Mouse (Mus musculus) right cerebral cortex, postnatal 25 days (tissue): ENCODE data around the gene Lgals12.
A peak's percentile ranks its signal among the peaks of the same experiment; 100 is the strongest.

Experiments used
- DNase-seq: peaks from one replicate; pipeline ENCODE4 v3.0.0; 2022

Lgals12 gene

GRCm38 (mm10) chr19:7606801-7607689 is at the start of gene Lgals12:
Lgals12 (minus strand) TSS chr19:7607193.
- peak; percentile 51 for DNase-seq

DNA sequence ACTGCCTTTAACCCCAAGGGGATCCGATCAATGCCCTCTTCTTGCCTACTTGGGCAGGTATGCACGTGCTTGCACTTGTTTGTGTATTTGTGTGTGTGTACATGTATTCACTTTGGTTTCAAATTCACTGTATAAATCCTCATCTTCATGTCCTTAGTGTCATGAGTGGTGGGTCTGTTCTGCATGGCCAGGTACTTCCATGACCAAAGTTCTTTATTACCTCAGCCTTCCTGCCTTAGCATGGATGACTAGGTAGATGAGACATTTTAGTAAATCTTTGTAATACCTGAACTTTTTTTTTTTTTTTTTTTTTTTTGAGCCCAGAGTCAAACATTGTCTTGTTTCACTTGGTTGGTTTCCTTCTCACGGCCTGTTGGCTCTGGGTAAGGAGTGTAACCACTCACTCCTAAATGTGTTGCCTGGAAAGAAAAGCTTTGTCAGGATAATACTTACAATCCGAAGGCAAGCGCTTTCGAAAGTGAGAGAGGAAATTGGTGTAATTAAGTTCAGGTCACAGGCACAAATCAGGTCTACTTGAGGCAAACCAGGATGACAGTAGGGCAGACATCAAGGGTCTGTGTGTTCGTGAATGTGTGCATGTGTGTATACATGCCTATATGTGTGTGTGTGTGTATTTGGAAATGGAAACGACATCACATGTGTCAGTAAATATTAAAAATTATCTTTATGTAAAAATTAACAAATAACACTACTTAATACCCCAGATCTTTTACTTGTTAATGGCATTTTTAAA is 42.1 kb upstream of the Lgals12 start:
- DNase-seq: no peak

DNA sequence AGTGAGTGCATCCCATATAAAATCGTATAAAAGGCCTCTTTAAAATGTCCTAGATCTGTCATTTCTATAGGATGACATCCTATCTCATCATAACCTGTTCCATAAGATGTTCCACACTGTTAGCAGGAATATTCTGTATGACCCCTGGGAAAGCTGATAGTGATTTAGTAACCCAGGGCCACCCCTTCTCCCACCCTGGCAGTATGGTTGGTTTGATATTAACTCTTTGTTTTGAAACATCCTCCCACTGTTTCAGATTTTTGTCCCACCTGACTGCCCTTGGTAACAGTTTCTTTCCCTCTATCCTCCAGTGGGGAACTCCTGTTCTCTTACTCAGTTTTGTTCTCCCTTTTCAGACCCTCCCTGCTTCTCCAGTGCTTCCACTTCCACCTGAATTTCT is 26.8 kb upstream of the Lgals12 start:
- no peak for DNase-seq

DNA sequence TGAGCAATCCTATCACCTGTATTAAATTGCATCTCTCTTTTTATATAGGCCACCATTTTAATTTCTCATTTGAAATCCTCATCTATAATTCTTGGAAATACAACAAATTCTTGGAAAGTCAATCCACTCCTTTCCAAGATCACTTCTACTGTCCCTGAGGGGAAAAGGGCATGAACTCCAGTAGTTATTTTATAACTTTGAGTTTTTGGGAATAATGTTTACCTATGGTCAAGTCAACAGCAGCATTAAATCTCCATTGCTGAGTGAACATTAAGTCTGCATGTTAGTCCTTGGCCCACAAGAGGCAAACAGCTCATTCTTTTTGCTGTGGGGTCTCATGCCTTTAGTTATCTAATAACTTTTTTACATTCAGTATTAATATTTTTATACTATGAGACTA is 26.0 kb upstream of the Lgals12 start:
- no peak for DNase-seq

DNA sequence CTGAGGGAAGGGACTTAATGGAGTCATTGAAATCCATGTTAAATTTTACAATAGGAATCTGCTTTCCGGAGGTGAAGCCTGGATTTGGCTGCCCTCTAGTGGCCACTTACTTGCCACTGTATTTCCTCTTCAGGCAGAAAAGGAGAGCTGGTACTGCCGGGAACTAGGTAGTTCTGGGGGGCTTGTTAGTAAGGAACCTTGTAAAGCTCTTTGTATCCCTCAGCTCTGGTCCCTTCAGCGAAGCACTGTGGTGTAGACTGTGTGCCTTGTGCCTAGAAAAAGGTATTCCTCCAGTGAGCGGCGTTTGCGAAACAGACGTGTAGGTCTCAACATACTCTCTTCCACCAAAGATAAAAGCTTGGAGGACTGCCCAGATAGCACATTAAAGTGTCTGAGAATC is 10.7 kb upstream of the Lgals12 start:
- peak; percentile 40 for DNase-seq

GRCm38 (mm10) chr19:7617085-7617484 is 10.1 kb upstream of the Lgals12 start:
- DNase-seq: no peak

DNA sequence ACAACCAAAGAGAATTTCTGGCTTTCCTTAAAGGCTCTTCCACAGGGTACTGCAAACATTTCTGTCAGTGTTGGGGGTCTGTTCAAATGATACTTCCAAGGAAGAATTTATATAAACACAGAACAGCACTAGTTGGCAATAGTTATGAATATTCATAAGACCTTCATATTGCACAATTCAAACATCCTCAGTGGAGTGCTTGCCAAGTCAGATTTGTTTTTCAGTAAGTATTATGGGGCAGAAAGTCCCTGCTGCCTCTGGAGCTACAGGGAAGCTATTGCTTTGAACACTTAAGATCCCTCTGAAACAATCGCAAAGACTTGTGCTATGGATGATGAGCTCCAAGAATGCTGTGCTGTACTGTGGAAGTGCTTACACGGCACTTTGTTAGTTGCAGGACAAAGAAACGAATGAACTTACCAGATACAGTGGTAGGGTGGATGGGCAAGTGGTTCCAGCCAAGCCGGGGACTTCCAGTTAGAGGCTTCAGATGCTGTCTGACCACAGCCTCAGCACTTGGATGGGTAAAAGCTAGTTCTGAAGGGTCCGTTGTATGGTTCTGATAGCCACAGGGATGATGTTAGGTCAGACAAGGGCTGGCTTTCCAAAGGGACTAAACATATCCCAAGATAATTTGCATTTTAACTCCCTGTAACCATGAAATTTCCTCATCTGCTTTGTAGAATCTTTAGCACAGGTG is 9.4 kb upstream of the Lgals12 start:
- no peak for DNase-seq

DNA sequence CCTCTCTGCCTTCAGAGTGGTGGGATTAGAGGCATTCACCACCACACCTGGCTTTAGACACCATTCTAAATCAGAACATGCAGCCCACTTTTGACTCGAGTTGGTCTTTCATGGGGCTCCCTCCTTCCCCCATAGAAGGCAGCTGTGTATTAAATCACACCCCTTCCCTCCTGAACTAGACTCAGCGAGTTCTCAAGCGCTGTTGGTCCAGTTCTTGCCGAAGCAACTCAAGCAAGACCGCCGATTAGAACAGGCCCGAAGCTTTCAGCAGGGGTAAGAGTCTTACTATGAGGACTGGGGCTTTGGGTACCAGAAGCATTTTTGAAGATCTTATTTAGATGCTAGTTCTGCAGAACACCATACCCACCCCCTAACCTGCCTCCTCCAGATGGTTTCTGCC is 6.2 kb upstream of the Lgals12 start:
- no peak for DNase-seq

DNA sequence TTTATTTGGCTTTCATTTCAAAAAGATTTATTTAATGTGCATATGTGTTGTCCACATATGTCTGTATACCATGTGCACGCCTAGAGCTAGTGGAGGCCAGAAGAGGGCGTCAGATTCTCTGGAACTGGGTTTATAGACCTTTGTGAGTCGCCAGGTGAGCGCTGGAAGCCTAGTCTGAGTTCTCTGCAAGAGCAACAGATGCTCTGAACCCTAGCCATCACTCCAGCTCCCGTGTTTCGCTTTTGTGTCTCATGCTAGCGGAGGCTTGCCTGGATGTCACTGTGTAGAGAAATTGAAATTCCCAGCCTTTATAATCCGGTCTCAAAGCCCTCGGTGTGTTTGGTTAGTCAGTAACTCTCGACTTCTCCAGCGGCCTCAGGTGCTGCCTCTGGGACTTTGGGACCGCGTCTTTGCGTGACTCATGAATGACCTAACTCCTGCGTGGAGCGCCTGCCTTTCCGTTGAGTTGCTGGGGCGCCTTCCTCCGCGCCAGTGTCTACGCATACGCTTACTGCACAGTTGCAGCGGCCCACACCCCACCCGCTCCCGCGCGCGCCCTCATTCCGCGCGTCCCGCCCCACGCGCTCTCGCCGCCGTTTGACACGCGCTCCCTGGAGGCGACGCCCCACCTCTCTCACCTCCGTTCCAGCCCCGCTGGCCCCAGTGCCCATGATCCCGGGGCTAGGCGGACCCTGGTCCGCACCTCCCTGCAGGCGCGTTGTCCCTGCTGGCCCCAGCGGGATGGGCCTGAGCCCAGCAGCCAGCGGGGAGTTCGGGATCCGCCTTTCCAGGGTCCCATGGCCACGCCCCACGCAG is 5.2 kb upstream of the Lgals12 start, which contains the start of gene Hrasls5:
Hrasls5 (plus strand) TSS at position 600 of the 816 bp plus-strand sequence.
- peak; percentile 73 for DNase-seq

- DNase-seq: no peak
Measured at GRCm38 (mm10) chr19:7607690-7608201, 753 bp upstream of the Lgals12 start.

DNA sequence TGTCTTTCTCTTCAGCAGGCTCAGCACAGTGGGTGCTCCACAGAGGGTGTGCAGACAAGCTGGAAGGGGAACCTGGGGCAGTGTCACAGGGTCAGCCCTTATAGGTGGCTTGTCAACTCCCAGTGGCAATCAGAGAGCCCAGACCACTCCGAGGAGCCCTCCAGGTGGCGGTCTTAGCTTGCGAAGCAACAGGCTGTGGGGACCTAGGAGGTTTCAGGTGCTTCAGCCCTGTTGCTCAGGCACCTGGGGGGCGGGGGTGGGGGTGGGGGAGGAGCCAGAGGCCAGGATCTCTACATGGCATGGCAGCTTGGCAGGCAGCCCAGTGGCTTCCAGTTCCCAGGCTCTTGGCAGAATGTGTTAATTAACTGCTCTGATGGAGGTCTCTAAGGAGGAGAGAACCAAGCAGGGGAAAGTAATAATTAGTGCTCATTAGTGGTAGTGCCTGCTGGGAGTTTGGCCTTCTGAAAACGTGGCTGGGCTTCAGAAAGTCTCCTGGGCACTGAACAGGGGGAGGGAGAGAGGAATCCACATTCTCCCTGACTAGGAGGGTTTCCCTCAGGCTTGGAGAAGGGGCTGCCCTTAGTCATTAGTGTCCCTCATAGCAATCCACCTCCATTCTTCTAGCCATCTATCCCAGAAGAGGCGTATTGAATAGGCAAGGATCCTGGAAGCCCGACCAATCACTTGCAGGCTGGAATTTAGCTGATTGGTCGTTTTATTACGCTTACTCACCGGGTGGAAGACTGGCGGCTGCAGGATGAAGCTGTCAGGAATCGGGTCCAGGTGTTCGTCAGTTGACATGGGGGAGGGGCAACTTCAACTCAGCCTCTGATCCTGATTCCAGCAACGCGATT is 836 bp downstream of the Lgals12 start:
- peak; percentile 35 for DNase-seq

GRCm38 (mm10) chr19:7605013-7605412 is 2.0 kb downstream of the Lgals12 start:
- DNase-seq: no peak

DNA sequence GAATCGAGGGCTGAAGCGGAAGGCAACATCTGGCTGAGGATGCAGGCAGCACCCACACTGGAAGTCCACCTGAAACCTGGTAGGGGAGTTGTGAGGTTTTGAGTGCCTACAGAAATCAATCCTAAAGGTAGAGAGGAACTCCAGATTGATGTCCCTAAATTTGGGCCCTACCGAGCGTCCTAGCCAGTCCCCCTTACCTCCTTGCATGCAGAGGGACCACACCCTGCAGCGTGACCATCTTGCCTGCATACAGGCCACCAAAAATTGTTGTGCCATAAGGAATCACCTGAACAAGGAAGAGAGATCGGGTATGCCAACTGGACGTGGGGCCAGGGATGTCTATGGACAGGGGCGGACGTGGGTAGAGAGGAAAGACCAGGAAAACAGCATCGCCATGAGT is 2.9 kb downstream of the Lgals12 start:
- no peak for DNase-seq

DNA sequence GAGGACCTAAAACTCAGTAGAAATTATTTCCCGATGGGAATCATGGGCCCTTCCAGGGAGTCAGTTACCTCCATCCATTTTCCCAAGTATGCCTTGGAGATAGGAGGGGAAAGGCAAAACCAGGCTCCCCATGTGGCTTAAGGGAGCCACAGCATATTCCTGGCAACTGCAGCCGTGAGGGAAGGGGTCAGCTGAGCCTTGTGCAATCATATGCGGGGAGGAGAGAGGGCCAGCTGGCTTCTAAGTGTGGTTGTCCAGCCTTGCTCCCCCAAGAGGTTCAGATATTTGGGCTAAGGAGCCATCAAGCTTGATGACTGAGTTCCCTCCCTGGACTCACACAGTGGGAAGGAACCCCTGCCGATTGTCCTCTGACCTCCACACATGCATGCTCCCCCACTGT is 5.4 kb downstream of the Lgals12 start:
- DNase-seq: no peak

GRCm38 (mm10) chr19:7598481-7598880 is 8.5 kb downstream of the Lgals12 start:
- no peak for DNase-seq

- DNase-seq: no peak
Measured at GRCm38 (mm10) chr19:7595534-7595933, 11.5 kb downstream of the Lgals12 start.

GRCm38 (mm10) chr19:7592018-7592417 is 15.0 kb downstream of the Lgals12 start:
- DNase-seq: no peak

DNA sequence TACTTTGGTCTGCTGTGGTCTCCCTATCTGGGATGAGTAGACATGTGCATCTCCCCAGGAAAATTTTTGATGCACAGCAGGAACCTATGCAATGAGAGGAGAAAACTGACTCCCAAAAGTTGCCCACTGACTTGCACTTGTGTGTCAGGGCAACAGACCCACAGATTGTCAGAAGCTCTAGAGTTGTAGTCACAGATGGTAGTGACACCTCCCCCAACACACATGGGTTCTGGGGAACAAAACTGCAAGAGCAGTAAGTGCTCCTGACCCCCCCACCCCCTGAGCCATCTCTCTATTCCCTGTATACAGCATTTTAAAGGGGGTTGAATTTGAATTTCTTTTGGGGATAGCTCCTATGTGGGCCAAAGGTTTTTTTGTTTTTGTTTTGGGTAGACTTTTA is 16.2 kb downstream of the Lgals12 start:
- DNase-seq: no peak

DNA sequence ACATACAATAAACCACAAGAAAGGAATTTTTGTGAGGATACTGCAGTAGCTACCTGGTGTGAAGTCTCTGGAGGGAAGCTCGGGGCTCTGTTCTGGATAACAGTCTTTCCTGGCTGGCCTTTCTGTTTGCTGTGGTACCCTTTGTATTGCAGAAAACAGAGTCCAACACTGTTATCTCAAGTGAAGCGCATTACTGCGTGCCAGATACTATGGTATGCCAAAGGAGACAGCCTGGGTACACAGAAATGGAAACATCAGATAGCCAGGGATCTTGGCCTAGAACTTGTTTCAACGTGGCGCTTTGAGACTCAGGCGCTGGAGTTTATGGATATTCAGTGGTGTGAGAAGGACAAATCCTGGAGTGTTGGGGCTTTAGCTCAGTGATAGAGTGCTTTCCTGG is 21.2 kb downstream of the Lgals12 start:
- DNase-seq: no peak

- no peak for DNase-seq
Measured at GRCm38 (mm10) chr19:7585279-7585678, 21.7 kb downstream of the Lgals12 start.

GRCm38 (mm10) chr19:7583599-7583998 is 23.4 kb downstream of the Lgals12 start:
- DNase-seq: no peak
